Mouse (Mus musculus) ES-CJ7 (cell line): ENCODE measurements around the gene Scd4.

Experiments
- DNase-seq: peaks from one replicate; pipeline ENCODE4 v3.0.0; 2011; ENCODE audit warnings: low read depth, low spot score

Gene Scd4

GRCm38 (mm10) chr19:44332833-44333623 is at the start of gene Scd4:
Scd4 (plus strand) TSS chr19:44333092.
- DNase-seq, result no peak

GRCm38 (mm10) chr19:44283157-44284024 is 49.5 kb upstream of the Scd4 start:
- no peak for DNase-seq

GRCm38 (mm10) chr19:44284025-44284695 is 48.7 kb upstream of the Scd4 start:
- DNase-seq, result peak; percentile 99

- DNase-seq, result peak; percentile 73
Observed at GRCm38 (mm10) chr19:44284723-44285122, 48.2 kb upstream of the Scd4 start.

GRCm38 (mm10) chr19:44285554-44285953 is 47.3 kb upstream of the Scd4 start:
- no peak for DNase-seq

- no peak for DNase-seq
Observed at GRCm38 (mm10) chr19:44286109-44286508, 46.8 kb upstream of the Scd4 start.

- DNase-seq, result no peak
Observed at GRCm38 (mm10) chr19:44287415-44288110, 45.3 kb upstream of the Scd4 start.

GRCm38 (mm10) chr19:44292083-44292482 is 40.8 kb upstream of the Scd4 start:
- DNase-seq, result no peak

GRCm38 (mm10) chr19:44292483-44292882 is 40.4 kb upstream of the Scd4 start:
- DNase-seq, result no peak

GRCm38 (mm10) chr19:44292941-44293768 is 39.7 kb upstream of the Scd4 start, which contains the start of gene Scd2:
Scd2 (plus strand) TSS chr19:44293674.
- peak; percentile 82 for DNase-seq

- DNase-seq, result peak; percentile 99
Observed at GRCm38 (mm10) chr19:44293769-44294551, 38.9 kb upstream of the Scd4 start.

GRCm38 (mm10) chr19:44294588-44295041 is 38.3 kb upstream of the Scd4 start:
- peak; percentile 94 for DNase-seq

GRCm38 (mm10) chr19:44295251-44295650 is 37.6 kb upstream of the Scd4 start:
- no peak for DNase-seq

- DNase-seq, result peak; percentile 82
Observed at GRCm38 (mm10) chr19:44295741-44296140, 37.2 kb upstream of the Scd4 start.

- no peak for DNase-seq
Observed at GRCm38 (mm10) chr19:44296186-44296585, 36.7 kb upstream of the Scd4 start.

- DNase-seq, result no peak
Observed at GRCm38 (mm10) chr19:44297068-44297760, 35.7 kb upstream of the Scd4 start.

- DNase-seq, result no peak
Observed at GRCm38 (mm10) chr19:44297862-44298261, 35.0 kb upstream of the Scd4 start.

- no peak for DNase-seq
Observed at GRCm38 (mm10) chr19:44299078-44299477, 33.8 kb upstream of the Scd4 start.

- DNase-seq, result no peak
Observed at GRCm38 (mm10) chr19:44299902-44300301, 33.0 kb upstream of the Scd4 start.
